Mouse (Mus musculus) spleen, postnatal 14 days (tissue): ENCODE data around the gene Olfr958.

Experiments
- DNase-seq, 2 experiments: peaks; one replicate each; pipeline ENCODE4 v3.0.0; 2021 to 2022; ENCODE audit warnings: low spot score in 2 of 2

Gene Olfr958

DNA sequence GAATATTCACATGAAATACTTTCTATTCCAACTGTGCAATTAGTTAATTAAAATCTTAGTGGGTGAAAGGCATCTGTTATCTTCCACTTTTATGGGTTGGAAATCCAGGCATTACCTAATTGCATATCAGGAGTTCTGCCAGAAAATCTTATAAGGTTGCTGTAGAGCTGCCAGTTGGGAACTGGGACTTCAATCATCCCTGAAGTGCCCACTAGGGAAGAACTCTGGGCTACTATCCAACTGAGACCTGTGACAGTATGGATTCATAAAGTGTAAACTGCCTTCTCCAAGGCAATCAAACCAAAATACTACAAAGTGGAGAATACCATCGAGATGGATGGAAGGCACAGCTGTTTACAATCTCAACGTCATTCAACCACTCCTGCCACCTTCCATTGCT lies at the start of gene Olfr958:
Gene Olfr958, minus strand, starts transcription at position 109 of the 400 bp plus-strand sequence.
- no peak for DNase-seq

- DNase-seq = no peak
Measured at GRCm38 (mm10) chr9:39603333-39603845, 49.5 kb upstream of the Olfr958 start.

- no peak for DNase-seq
Measured at GRCm38 (mm10) chr9:39602536-39603332, 48.9 kb upstream of the Olfr958 start.

- DNase-seq = no peak
Measured at GRCm38 (mm10) chr9:39577050-39577449, 23.2 kb upstream of the Olfr958 start.

DNA sequence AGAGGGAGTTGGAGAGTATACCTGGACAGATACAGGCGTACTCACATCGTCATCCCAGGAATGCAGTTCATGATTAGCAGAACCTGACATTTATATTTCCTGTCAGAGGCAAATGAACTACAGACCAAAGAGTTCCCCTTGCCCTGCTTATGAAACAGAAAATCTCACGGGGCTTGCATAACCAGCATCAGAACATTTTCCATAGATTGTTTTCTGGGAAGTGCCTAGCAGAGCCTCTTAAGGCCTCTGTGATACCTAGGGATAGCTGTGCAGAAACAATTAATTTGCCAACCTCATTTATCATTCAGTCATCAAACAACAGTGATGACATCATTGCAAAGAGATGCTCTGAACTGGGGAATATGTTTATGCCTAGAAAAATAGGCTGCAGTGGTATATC lies 21.6 kb upstream of the Olfr958 start, which contains the start of gene Olfr959:
Gene Olfr959, minus strand, starts transcription at position 101 of the 400 bp plus-strand sequence.
- DNase-seq = no peak

DNA sequence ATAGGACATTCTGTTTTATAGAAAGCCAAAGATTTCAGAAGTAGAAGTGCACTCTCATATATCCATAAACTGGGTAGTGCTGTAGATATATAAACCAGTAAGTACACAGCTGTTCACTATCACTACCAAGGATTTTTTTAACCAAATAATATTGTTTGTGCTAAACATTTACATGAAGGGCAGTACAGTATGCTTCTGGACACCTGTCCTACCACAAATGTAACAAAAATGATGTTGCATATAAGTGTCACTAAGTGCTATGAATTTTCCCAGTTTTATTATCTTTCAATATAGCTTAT lies 4.4 kb upstream of the Olfr958 start:
- no peak for DNase-seq

DNA sequence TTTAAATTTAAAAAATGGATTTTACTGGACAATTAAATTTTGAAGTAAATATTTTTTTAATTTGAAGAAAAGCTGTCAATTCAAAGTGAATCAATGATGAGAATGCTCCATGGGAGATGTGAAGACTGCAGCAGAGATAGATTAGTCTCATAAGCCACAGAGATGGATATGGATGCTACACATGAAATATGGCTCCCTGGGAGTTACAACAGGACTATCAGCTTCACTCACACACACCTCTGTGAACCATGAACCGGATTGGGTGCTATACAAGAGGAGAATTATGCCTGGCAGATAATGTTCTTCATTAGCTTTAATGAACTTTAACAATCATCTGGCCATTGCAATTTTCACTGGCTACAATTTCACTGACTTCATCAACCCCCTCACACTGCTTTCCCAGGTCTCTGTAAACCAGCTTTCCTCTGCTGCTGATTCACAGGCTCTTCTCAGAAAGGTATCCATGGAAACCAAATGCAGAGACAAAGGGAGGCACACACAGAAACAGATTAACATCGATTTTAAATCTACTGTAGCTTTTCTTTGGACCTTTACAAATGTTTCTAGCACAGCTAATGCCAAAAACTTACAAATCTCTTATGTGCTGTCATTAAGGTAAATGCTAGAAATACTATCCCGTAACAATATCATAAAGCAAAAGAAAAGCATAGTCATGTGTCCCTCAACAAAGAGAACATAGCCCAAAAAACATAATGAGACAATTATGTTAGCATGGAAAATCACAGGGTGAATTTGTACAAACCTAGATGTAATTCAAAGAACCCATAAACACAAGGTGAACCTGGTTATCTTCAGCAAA lies 3.9 kb upstream of the Olfr958 start:
- no peak for DNase-seq

GRCm38 (mm10) chr9:39550806-39551205 lies 3.0 kb downstream of the Olfr958 start:
- DNase-seq = no peak

DNA sequence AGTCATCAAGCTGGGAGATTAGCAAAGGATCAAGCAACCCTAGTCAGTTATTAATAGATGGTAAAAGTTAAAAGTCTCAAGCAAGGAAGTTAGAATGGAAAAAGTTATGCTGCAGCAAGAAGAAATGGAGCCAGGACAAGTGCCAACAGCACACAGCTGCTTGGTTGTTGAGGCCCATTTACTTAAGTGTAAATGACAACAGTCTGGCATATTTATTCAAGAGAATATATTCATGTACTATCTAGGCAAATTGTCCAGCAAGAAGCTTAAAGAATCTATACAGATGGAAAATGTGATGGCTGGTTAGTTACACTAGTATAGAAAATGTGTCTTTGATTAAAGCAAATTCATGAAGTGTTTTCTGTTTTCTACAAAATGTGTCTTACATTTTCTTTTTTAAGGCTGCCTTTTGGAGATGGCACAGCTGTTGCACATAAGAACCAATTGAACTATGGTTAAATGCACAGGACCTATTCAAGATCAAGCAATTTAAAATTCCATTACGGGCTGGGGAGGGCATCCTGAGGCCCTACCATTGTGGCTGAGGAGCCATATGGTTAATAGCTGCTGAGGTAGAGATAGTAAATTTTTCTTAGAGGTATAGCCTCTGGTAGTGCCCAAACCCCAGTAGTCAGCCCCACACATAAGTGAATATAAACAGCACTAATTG lies 30.1 kb downstream of the Olfr958 start:
- DNase-seq = no peak

GRCm38 (mm10) chr9:39518595-39518994 lies 35.3 kb downstream of the Olfr958 start:
- DNase-seq = no peak

DNA sequence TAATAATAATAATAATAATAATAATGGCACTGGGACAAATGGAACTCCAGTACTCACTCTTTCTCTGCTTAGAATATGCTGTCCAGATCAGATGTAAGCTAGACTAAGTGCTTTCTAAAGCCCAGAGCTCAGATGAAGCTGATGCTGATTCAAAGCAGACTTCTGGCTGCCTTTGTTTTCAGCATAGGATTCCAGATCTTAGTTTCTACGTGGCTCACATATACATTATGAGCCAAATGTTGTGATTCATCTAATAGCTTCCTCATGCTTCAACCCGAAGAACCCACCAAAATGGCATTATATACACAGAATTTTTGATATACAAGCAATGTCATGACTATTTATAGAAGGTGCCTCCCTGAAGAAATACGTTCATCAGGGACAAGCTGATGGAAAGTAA lies 38.3 kb downstream of the Olfr958 start, which contains the start of gene Olfr957:
Gene Olfr957, minus strand, starts transcription at position 279 of the 400 bp plus-strand sequence.
- no peak for DNase-seq

- DNase-seq = no peak
Measured at GRCm38 (mm10) chr9:39509412-39509811, 44.4 kb downstream of the Olfr958 start.

DNA sequence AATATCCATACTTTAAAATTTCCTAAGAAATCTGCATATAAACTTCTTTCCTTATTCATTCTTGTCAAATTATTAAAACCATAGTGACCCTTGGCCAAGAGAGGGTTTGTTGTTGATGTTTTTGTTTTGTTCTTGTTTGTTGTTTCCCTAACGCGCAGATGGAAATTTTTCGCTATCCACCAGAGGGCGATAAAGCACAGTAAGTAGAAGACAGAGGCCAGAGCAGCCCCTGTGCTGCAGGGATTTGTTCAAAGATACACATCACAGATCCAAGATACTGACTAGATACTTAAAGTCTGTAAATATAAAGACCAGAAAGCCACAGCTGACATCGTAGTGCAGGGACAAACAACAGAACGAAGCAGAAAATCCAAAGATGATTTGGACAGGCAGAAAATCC lies 44.9 kb downstream of the Olfr958 start:
- no peak for DNase-seq
